Mouse (Mus musculus): ENCODE results near the gene Hist1h4b. TPM values are rescaled to one million over a fixed set of nuclear protein-coding genes. Genes with fewer than 3 reads are reported as not detected.
"Not testable (repeated sequence)": the region's sequence is repeated elsewhere in the genome, so short reads cannot be mapped to it uniquely, and the experiment has no call there.

The Hist1h4b gene
- polyA plus RNA-seq, 1 experiment from 2014 or later = 4.0 TPM

GRCm38 (mm10) chr13:23765172-23765513, 8.3 kb downstream of the Hist1h4b start:
- no peaks in the 10 kb centered on the region for H3K27me3 ChIP-seq (replicated peaks; ENCODE audit: control insufficient read depth, insufficient read depth, low read length)
- no peaks in the 10 kb centered on the region for H3K36me3 ChIP-seq (ENCODE audit: control insufficient read depth, insufficient read depth, low read length)
- H3K27ac ChIP-seq (ENCODE audit: low read depth, low read length) = peak overlapping the region; percentile 99
- H3K4me3 ChIP-seq (ENCODE audit: low read depth, low read length) = peak overlapping the region; percentile 56
- peaks cover 26% of the 10 kb centered on the region for H3K4me1 ChIP-seq (replicated peaks; ENCODE audit: control insufficient read depth, insufficient read depth, low read length)
- peak overlapping the region; percentile 83 for H3K9ac ChIP-seq (ENCODE audit: low read depth, low read length)
- DNase-seq (ENCODE audit: low spot score) = no peak
- 43% methylated on average over 1 of the region's 1 CpGs for WGBS
- ATAC-seq (replicated peaks; ENCODE audit: low FRiP score) = no peak
- H3K4me2 ChIP-seq = peak overlapping the region; percentile 84
- H3K9me3 ChIP-seq (ENCODE audit: control insufficient read depth, low read length) = no peaks in the 10 kb centered on the region

GRCm38 (mm10) chr13:23766772-23767171, 10.0 kb downstream of the Hist1h4b start:
- H3K4me3 ChIP-seq (ENCODE audit: low read depth, low read length) = no peak overlapping the region
- H3K9ac ChIP-seq (ENCODE audit: low read depth, low read length) = no peak overlapping the region
- H3K27me3 ChIP-seq (replicated peaks; ENCODE audit: control insufficient read depth, insufficient read depth, low read length) = no peaks in the 10 kb centered on the region
- H3K4me1 ChIP-seq (replicated peaks; ENCODE audit: control insufficient read depth, insufficient read depth, low read length) = peaks cover 23% of the 10 kb centered on the region
- no peak for DNase-seq (ENCODE audit: low spot score)
- no peak overlapping the region for H3K4me2 ChIP-seq
- no peaks in the 10 kb centered on the region for H3K9me3 ChIP-seq (ENCODE audit: control insufficient read depth, low read length)
- no peak for ATAC-seq (replicated peaks; ENCODE audit: low FRiP score)
- H3K27ac ChIP-seq (ENCODE audit: low read depth, low read length) = no peak overlapping the region
- no peaks in the 10 kb centered on the region for H3K36me3 ChIP-seq (ENCODE audit: control insufficient read depth, insufficient read depth, low read length)

GRCm38 (mm10) chr13:23768834-23769397, 12.1 kb downstream of the Hist1h4b start:
- Histone ChIP-seq H3K4me3 (ENCODE audit: low read depth, low read length) (no peak overlapping the region), H3K4me1 (replicated peaks; ENCODE audit: control insufficient read depth, insufficient read depth, low read length) (peaks cover 17% of the 10 kb centered on the region), H3K9me3 (ENCODE audit: control insufficient read depth, low read length) (no peaks in the 10 kb centered on the region), H3K27me3 (replicated peaks; ENCODE audit: control insufficient read depth, insufficient read depth, low read length) (no peaks in the 10 kb centered on the region), H3K36me3 (ENCODE audit: control insufficient read depth, insufficient read depth, low read length) (no peaks in the 10 kb centered on the region), H3K9ac (ENCODE audit: low read depth, low read length) (no peak overlapping the region), H3K4me2 (no peak overlapping the region), H3K27ac (ENCODE audit: low read depth, low read length) (0 out of 2 replicates have a peak overlapping the region, but pooled peaks have one; percentile 10)
- 51% methylated on average over 5 of the region's 5 CpGs for WGBS
- ATAC-seq (replicated peaks; ENCODE audit: low FRiP score) = no peak
- DNase-seq (ENCODE audit: low spot score) = no peak

- H3K36me3 ChIP-seq (ENCODE audit: control insufficient read depth, insufficient read depth, low read length); H3K9me3 ChIP-seq (ENCODE audit: control insufficient read depth, low read length); DNase-seq (ENCODE audit: low spot score); H3K27me3 ChIP-seq (replicated peaks; ENCODE audit: control insufficient read depth, insufficient read depth, low read length); H3K4me2 ChIP-seq; ATAC-seq (replicated peaks; ENCODE audit: low FRiP score); H3K4me3 ChIP-seq (ENCODE audit: low read depth, low read length); H3K9ac ChIP-seq (ENCODE audit: low read depth, low read length): not testable (repeated sequence)
- WGBS = 74% methylated on average over 2 of the region's 2 CpGs
- peaks cover 10% of the 10 kb centered on the region for H3K4me1 ChIP-seq (replicated peaks; ENCODE audit: control insufficient read depth, insufficient read depth, low read length)
- 0 out of 2 replicates have a peak within 1 kb of the TSS, but pooled peaks have one; percentile 10 for H3K27ac ChIP-seq (ENCODE audit: low read depth, low read length)
These were observed 12.8 kb downstream of the Hist1h4b start, which contains the start of gene Trim38 for GRCm38 (mm10) chr13:23769613-23770012. Gene Trim38 (plus strand): TSS chr13:23769913.

GRCm38 (mm10) chr13:23772561-23773313, 15.9 kb downstream of the Hist1h4b start:
- H3K9ac ChIP-seq (ENCODE audit: low read depth, low read length) = peak overlapping the region; percentile 45; the same call in 1 of the 2 replicates
- H3K4me1 ChIP-seq (replicated peaks; ENCODE audit: control insufficient read depth, insufficient read depth, low read length) = peaks cover 7% of the 10 kb centered on the region
- no peaks in the 10 kb centered on the region for H3K27me3 ChIP-seq (replicated peaks; ENCODE audit: control insufficient read depth, insufficient read depth, low read length)
- peak overlapping the region; percentile 63 for H3K4me2 ChIP-seq
- 15% methylated on average over 21 of the region's 21 CpGs for WGBS
- H3K27ac ChIP-seq (ENCODE audit: low read depth, low read length) = no peak overlapping the region
- H3K36me3 ChIP-seq (ENCODE audit: control insufficient read depth, insufficient read depth, low read length) = no peaks in the 10 kb centered on the region
- DNase-seq (ENCODE audit: low spot score) (peak; percentile 69), ATAC-seq (replicated peaks; ENCODE audit: low FRiP score) (peak; percentile 98)
- H3K9me3 ChIP-seq (ENCODE audit: control insufficient read depth, low read length) = no peaks in the 10 kb centered on the region
- H3K4me3 ChIP-seq (ENCODE audit: low read depth, low read length) = peak overlapping the region; percentile 29; the same call in 1 of the 2 replicates

- DNase-seq (ENCODE audit: low spot score) = no peak
- no peaks in the 10 kb centered on the region for H3K9me3 ChIP-seq (ENCODE audit: control insufficient read depth, low read length)
- H3K9ac ChIP-seq (ENCODE audit: low read depth, low read length) = no peak overlapping the region
- no peak for ATAC-seq (replicated peaks; ENCODE audit: low FRiP score)
- H3K4me2 ChIP-seq = no peak overlapping the region
- H3K4me3 ChIP-seq (ENCODE audit: low read depth, low read length) = no peak overlapping the region
- H3K27ac ChIP-seq (ENCODE audit: low read depth, low read length) = no peak overlapping the region
- H3K4me1 ChIP-seq (replicated peaks; ENCODE audit: control insufficient read depth, insufficient read depth, low read length) = peaks cover 2% of the 10 kb centered on the region
- no peaks in the 10 kb centered on the region for H3K36me3 ChIP-seq (ENCODE audit: control insufficient read depth, insufficient read depth, low read length)
- 87% methylated on average over 7 of the region's 7 CpGs for WGBS
- no peaks in the 10 kb centered on the region for H3K27me3 ChIP-seq (replicated peaks; ENCODE audit: control insufficient read depth, insufficient read depth, low read length)
These were observed 21.5 kb downstream of the Hist1h4b start for GRCm38 (mm10) chr13:23778339-23778738.

- Histone ChIP-seq H3K9ac (ENCODE audit: low read depth, low read length) (no peak overlapping the region), H3K27me3 (replicated peaks; ENCODE audit: control insufficient read depth, insufficient read depth, low read length) (no peaks in the 10 kb centered on the region), H3K36me3 (ENCODE audit: control insufficient read depth, insufficient read depth, low read length) (no peaks in the 10 kb centered on the region), H3K4me2 (no peak overlapping the region), H3K4me3 (ENCODE audit: low read depth, low read length) (no peak overlapping the region), H3K4me1 (replicated peaks; ENCODE audit: control insufficient read depth, insufficient read depth, low read length) (no peaks in the 10 kb centered on the region), H3K27ac (ENCODE audit: low read depth, low read length) (no peak overlapping the region), H3K9me3 (ENCODE audit: control insufficient read depth, low read length) (no peaks in the 10 kb centered on the region)
- peak; percentile 39; the same call in 1 of the 2 replicates for ATAC-seq (replicated peaks; ENCODE audit: low FRiP score)
- whole genome bisulfite sequencing = 52% methylated on average over 4 of the region's 4 CpGs
- no peak for DNase-seq (ENCODE audit: low spot score)
These were observed 22.2 kb downstream of the Hist1h4b start for GRCm38 (mm10) chr13:23779025-23779424.

- H3K27me3 ChIP-seq (replicated peaks; ENCODE audit: control insufficient read depth, insufficient read depth, low read length) = no peaks in the 10 kb centered on the region
- no peaks in the 10 kb centered on the region for H3K4me1 ChIP-seq (replicated peaks; ENCODE audit: control insufficient read depth, insufficient read depth, low read length)
- WGBS = 42% methylated on average over 2 of the region's 2 CpGs
- H3K4me2 ChIP-seq = no peak overlapping the region
- H3K36me3 ChIP-seq (ENCODE audit: control insufficient read depth, insufficient read depth, low read length) = no peaks in the 10 kb centered on the region
- DNase-seq (ENCODE audit: low spot score) (no peak), ATAC-seq (replicated peaks; ENCODE audit: low FRiP score) (no peak)
- H3K4me3 ChIP-seq (ENCODE audit: low read depth, low read length) = no peak overlapping the region
- H3K9me3 ChIP-seq (ENCODE audit: control insufficient read depth, low read length) = no peaks in the 10 kb centered on the region
- no peak overlapping the region for H3K9ac ChIP-seq (ENCODE audit: low read depth, low read length)
- no peak overlapping the region for H3K27ac ChIP-seq (ENCODE audit: low read depth, low read length)
These were observed 35.7 kb downstream of the Hist1h4b start for GRCm38 (mm10) chr13:23792520-23792919.

GRCm38 (mm10) chr13:23799405-23799804, 42.6 kb downstream of the Hist1h4b start:
- no peaks in the 10 kb centered on the region for H3K4me1 ChIP-seq (replicated peaks; ENCODE audit: control insufficient read depth, insufficient read depth, low read length)
- H3K9ac ChIP-seq (ENCODE audit: low read depth, low read length) = no peak overlapping the region
- H3K4me2 ChIP-seq = no peak overlapping the region
- no peaks in the 10 kb centered on the region for H3K27me3 ChIP-seq (replicated peaks; ENCODE audit: control insufficient read depth, insufficient read depth, low read length)
- no peak overlapping the region for H3K27ac ChIP-seq (ENCODE audit: low read depth, low read length)
- WGBS = 41% methylated on average over 5 of the region's 5 CpGs
- H3K9me3 ChIP-seq (ENCODE audit: control insufficient read depth, low read length) = no peaks in the 10 kb centered on the region
- H3K4me3 ChIP-seq (ENCODE audit: low read depth, low read length) = no peak overlapping the region
- ATAC-seq (replicated peaks; ENCODE audit: low FRiP score) = no peak
- no peaks in the 10 kb centered on the region for H3K36me3 ChIP-seq (ENCODE audit: control insufficient read depth, insufficient read depth, low read length)
- no peak for DNase-seq (ENCODE audit: low spot score)
